Mouse (Mus musculus): ENCODE measurements at regions not wholly inside any gene's neighbourhood (a gene's known extent, or its start where the extent isn't known, plus 50 kb on each side); places are given as distances from the start of the nearest gene placed in this dataset.

DNA sequence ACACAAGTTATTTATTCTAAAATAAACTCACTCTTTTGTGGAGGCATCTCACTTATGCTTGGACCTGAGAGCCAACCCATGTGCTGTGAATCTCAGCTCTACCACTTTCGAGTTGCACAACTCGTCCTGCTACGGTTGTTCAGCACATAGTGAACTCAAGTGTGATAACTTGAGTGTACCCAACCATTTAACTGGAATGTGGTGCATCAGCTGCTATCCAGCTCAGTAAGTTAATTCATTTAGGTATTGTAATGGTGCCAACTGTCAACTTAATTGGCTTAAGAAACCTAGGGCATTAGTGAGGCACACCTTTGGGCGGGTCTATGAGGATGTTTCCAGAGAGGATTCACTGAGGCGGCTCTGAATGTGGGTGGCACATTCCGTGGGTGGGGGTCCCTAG lies 221.6 kb upstream of the Egln3 start:
- Histone ChIP-seq H3K9ac (ENCODE audit: low read length) (no peak overlapping the region), H3K4me1 (ENCODE audit: control insufficient read depth, insufficient read depth, low read length) (no peaks in the 10 kb centered on the region), H3K9me3 (replicated peaks; ENCODE audit: control insufficient read depth, low read length) (no peaks in the 10 kb centered on the region), H3K4me2 (ENCODE audit: low read depth, low read length) (no peak overlapping the region), H3K27me3 (ENCODE audit: control insufficient read depth, insufficient read depth, low read length) (no peaks in the 10 kb centered on the region), H3K4me3 (replicated peaks; ENCODE audit: low read length) (no peak overlapping the region), H3K27ac (ENCODE audit: low read length) (no peak overlapping the region), H3K36me3 (ENCODE audit: control insufficient read depth, insufficient read depth, low read length) (no peaks in the 10 kb centered on the region)
- no peak for ATAC-seq (ENCODE audit: insufficient read depth, low FRiP score)
- 85% methylated on average over 6 of the region's 6 CpGs for WGBS

DNA sequence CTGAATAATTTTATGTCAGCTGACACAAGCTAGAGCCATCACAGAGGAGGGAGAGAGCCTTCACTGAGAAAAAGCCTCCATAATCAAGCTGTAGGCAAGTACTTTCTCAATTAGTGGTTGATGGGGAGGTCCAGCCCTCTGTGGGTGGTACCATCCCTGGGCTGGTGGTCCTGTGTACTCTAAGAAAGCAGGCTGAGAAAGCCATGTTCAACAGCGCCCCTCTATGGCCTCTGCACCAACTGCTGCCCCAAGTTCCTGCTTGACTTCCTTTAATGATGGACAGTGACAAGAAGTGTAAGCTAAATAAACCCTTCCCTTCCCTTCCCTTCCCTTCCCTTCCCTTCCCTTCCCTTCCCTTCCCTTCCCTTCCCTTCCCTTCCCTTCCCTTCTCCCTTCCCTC lies 211.2 kb upstream of the Egln3 start:
- WGBS: 45% methylated on average over 1 of the region's 1 CpGs
- H3K4me2 ChIP-seq (ENCODE audit: low read depth, low read length): no peak overlapping the region
- H3K9me3 ChIP-seq (replicated peaks; ENCODE audit: control insufficient read depth, low read length): no peaks in the 10 kb centered on the region
- H3K27me3 ChIP-seq (ENCODE audit: control insufficient read depth, insufficient read depth, low read length): no peaks in the 10 kb centered on the region
- H3K4me1 ChIP-seq (ENCODE audit: control insufficient read depth, insufficient read depth, low read length): no peaks in the 10 kb centered on the region
- no peak overlapping the region for H3K4me3 ChIP-seq (replicated peaks; ENCODE audit: low read length)
- H3K9ac ChIP-seq (ENCODE audit: low read length): no peak overlapping the region
- ATAC-seq (ENCODE audit: insufficient read depth, low FRiP score): no peak
- H3K36me3 ChIP-seq (ENCODE audit: control insufficient read depth, insufficient read depth, low read length): no peaks in the 10 kb centered on the region
- no peak overlapping the region for H3K27ac ChIP-seq (ENCODE audit: low read length)

DNA sequence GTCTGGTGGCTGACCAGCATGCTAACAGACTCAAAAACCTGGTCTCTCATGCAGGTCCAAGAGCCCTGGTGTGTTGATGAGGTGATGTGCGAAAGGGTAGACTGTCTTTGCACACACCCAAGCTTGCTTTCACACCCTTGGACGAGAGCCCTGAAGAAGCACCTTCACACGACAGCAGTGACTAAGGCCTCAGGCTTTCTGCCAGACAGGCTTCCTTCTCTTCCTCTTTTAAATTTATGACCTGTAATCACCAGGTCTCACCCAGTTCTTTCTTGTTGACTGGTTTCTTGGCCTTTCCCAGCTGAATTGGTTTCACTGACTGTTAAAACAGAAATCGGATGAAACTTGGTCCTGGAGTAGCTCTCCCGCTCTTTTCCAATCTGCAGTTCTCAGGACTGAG lies 210.5 kb upstream of the Egln3 start:
- 66% methylated on average over 5 of the region's 5 CpGs for WGBS
- Histone ChIP-seq H3K36me3 (ENCODE audit: control insufficient read depth, insufficient read depth, low read length) (no peaks in the 10 kb centered on the region), H3K9ac (ENCODE audit: low read length) (no peak overlapping the region), H3K27me3 (ENCODE audit: control insufficient read depth, insufficient read depth, low read length) (no peaks in the 10 kb centered on the region), H3K4me1 (ENCODE audit: control insufficient read depth, insufficient read depth, low read length) (no peaks in the 10 kb centered on the region), H3K4me3 (replicated peaks; ENCODE audit: low read length) (no peak overlapping the region), H3K4me2 (ENCODE audit: low read depth, low read length) (no peak overlapping the region), H3K9me3 (replicated peaks; ENCODE audit: control insufficient read depth, low read length) (no peaks in the 10 kb centered on the region), H3K27ac (ENCODE audit: low read length) (no peak overlapping the region)
- ATAC-seq (ENCODE audit: insufficient read depth, low FRiP score): no peak

DNA sequence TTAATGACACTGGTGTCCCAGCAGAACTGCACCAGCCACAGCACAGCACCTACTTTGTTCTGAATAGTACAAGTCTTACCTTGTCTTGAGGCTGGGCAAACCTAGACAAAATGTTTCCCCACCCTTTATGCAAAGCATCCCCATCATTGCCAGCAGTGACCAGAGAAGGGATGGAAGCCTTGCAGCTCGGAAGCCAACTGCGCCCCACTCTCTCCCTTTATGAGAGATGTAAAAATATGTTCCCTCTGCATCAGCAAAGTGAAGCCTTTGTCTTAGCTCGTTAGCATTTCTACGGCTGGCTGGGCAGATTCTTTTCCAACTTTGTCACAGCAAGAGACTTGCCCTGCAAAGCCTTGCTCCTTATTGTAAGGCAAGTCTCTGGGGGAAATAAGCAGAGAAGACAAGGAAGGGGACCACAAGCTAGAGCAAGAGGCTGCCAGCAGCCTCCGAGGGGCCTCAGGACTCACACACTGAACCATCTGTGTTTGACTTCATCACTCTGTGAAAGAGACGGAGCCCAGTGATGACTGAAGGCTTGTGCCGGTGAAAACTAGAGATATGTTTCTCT lies 206.5 kb upstream of the Egln3 start:
- no peaks in the 10 kb centered on the region for H3K27me3 ChIP-seq (ENCODE audit: control insufficient read depth, insufficient read depth, low read length)

DNA sequence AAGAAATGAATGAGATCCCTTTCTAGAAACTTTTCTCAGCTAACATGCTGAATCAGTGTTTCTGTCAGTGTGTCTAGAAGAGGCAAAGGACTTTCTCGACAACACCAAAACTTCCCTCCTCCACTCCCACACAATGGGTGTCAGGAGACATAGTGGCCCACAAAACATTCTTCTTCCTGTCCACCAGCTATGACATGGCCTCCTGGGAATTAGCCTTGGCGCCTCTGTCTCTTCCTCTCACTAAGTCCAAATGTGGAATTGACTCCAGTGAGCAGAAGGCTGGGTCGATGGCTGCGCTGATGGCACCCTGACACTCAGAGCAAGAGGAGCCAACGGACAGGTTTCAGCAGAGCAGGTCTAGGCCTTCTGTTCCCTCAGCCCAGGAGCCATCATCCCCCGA lies 205.2 kb upstream of the Egln3 start:
- ATAC-seq (ENCODE audit: insufficient read depth, low FRiP score): no peak
- Histone ChIP-seq H3K9ac (ENCODE audit: low read length) (no peak overlapping the region), H3K4me1 (ENCODE audit: control insufficient read depth, insufficient read depth, low read length) (no peaks in the 10 kb centered on the region), H3K27me3 (ENCODE audit: control insufficient read depth, insufficient read depth, low read length) (no peaks in the 10 kb centered on the region), H3K36me3 (ENCODE audit: control insufficient read depth, insufficient read depth, low read length) (no peaks in the 10 kb centered on the region), H3K9me3 (replicated peaks; ENCODE audit: control insufficient read depth, low read length) (no peaks in the 10 kb centered on the region), H3K4me3 (replicated peaks; ENCODE audit: low read length) (no peak overlapping the region), H3K4me2 (ENCODE audit: low read depth, low read length) (no peak overlapping the region), H3K27ac (ENCODE audit: low read length) (no peak overlapping the region)
- 80% methylated on average over 6 of the region's 6 CpGs for WGBS

More for the DNA sequence above, 206.5 kb upstream of the Egln3 start:
- Histone ChIP-seq H3K4me2 (ENCODE audit: low read depth, low read length) (no peak overlapping the region), H3K36me3 (ENCODE audit: control insufficient read depth, insufficient read depth, low read length) (no peaks in the 10 kb centered on the region), H3K9ac (ENCODE audit: low read length) (no peak overlapping the region), H3K9me3 (replicated peaks; ENCODE audit: control insufficient read depth, low read length) (no peaks in the 10 kb centered on the region), H3K27ac (ENCODE audit: low read length) (no peak overlapping the region), H3K4me1 (ENCODE audit: control insufficient read depth, insufficient read depth, low read length) (no peaks in the 10 kb centered on the region), H3K4me3 (replicated peaks; ENCODE audit: low read length) (no peak overlapping the region)
- no peak for ATAC-seq (ENCODE audit: insufficient read depth, low FRiP score)
- WGBS: 70% methylated on average over 7 of the region's 7 CpGs

DNA sequence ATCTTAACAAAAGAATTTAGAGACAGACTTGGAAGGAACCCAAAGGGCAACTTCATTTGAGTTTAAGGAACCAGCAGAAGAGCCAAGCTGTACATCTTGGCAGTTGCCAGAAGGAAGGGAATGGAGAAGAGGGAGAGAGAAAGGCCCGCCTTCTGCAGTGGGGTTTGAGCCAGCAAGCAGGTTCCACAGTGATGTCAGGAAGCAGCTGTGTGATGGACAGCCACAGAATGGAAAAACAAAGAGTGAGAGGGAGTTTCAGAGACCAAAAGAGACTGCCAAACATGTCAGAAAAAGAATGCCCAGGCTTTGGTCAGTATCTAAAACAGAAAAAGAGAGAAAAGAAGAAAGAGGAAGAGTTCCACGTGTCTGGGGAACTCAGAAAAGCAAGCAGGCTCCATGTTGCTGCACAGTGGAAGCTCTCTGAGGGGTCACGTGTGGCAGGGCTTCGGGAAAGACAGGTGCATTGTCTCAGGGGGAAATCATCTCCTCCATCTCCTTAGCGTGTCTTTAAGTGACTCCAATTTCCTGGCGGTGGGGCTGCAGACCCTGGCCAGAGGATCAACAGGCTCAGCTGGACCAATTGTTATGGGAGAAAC lies 203.7 kb upstream of the Egln3 start:
- no peak for ATAC-seq (ENCODE audit: insufficient read depth, low FRiP score)

GRCm38 (mm10) chr12:54405066-54405465 lies 201.4 kb upstream of the Egln3 start:
- 60% methylated on average over 14 of the region's 14 CpGs for WGBS
- Histone ChIP-seq H3K9ac (ENCODE audit: low read length) (no peak overlapping the region), H3K36me3 (ENCODE audit: control insufficient read depth, insufficient read depth, low read length) (no peaks in the 10 kb centered on the region), H3K9me3 (replicated peaks; ENCODE audit: control insufficient read depth, low read length) (no peaks in the 10 kb centered on the region), H3K4me2 (ENCODE audit: low read depth, low read length) (peak overlapping the region; percentile 1; the same call in 1 of the 2 replicates), H3K27me3 (ENCODE audit: control insufficient read depth, insufficient read depth, low read length) (no peaks in the 10 kb centered on the region), H3K27ac (ENCODE audit: low read length) (no peak overlapping the region), H3K4me3 (replicated peaks; ENCODE audit: low read length) (no peak overlapping the region), H3K4me1 (ENCODE audit: control insufficient read depth, insufficient read depth, low read length) (no peaks in the 10 kb centered on the region)
- no peak for ATAC-seq (ENCODE audit: insufficient read depth, low FRiP score)

More for the DNA sequence above, 203.7 kb upstream of the Egln3 start:
- Histone ChIP-seq H3K4me2 (ENCODE audit: low read depth, low read length) (no peak overlapping the region), H3K4me3 (replicated peaks; ENCODE audit: low read length) (no peak overlapping the region), H3K9me3 (replicated peaks; ENCODE audit: control insufficient read depth, low read length) (no peaks in the 10 kb centered on the region), H3K27me3 (ENCODE audit: control insufficient read depth, insufficient read depth, low read length) (no peaks in the 10 kb centered on the region), H3K27ac (ENCODE audit: low read length) (no peak overlapping the region), H3K36me3 (ENCODE audit: control insufficient read depth, insufficient read depth, low read length) (no peaks in the 10 kb centered on the region), H3K9ac (ENCODE audit: low read length) (no peak overlapping the region), H3K4me1 (ENCODE audit: control insufficient read depth, insufficient read depth, low read length) (no peaks in the 10 kb centered on the region)
- 54% methylated on average over 6 of the region's 6 CpGs for WGBS

DNA sequence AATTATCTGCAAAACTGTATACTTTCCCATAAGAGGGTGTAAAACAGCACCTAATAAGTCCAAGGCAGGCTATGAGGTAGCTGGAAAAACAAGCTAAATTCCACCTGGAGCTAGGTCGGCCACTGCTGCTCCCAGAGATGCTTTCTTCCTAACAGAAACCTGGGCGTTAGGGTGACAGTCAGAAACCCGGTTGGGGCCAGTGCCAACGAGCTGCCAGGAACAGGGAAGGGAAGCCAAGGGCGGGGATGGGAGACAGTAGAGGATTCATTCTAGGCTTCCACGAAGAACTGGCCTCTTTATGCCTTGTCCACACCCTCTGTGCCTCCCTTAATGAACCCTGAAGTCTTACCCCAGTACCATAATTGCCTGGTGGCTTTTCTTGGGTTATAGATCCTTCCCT lies 198.9 kb upstream of the Egln3 start:
- Histone ChIP-seq H3K9ac (ENCODE audit: low read length) (no peak overlapping the region), H3K4me3 (replicated peaks; ENCODE audit: low read length) (no peak overlapping the region), H3K9me3 (replicated peaks; ENCODE audit: control insufficient read depth, low read length) (no peaks in the 10 kb centered on the region), H3K4me1 (ENCODE audit: control insufficient read depth, insufficient read depth, low read length) (no peaks in the 10 kb centered on the region), H3K27ac (ENCODE audit: low read length) (no peak overlapping the region), H3K4me2 (ENCODE audit: low read depth, low read length) (no peak overlapping the region), H3K36me3 (ENCODE audit: control insufficient read depth, insufficient read depth, low read length) (no peaks in the 10 kb centered on the region), H3K27me3 (ENCODE audit: control insufficient read depth, insufficient read depth, low read length) (no peaks in the 10 kb centered on the region)
- WGBS: 81% methylated on average over 6 of the region's 6 CpGs
- no peak for ATAC-seq (ENCODE audit: insufficient read depth, low FRiP score)

- ATAC-seq (ENCODE audit: insufficient read depth, low FRiP score): no peak
- H3K36me3 ChIP-seq (ENCODE audit: control insufficient read depth, insufficient read depth, low read length): no peaks in the 10 kb centered on the region
- H3K27ac ChIP-seq (ENCODE audit: low read length): no peak overlapping the region
- no peaks in the 10 kb centered on the region for H3K27me3 ChIP-seq (ENCODE audit: control insufficient read depth, insufficient read depth, low read length)
- 53% methylated on average over 1 of the region's 1 CpGs for WGBS
- H3K4me3 ChIP-seq (replicated peaks; ENCODE audit: low read length): no peak overlapping the region
- no peak overlapping the region for H3K9ac ChIP-seq (ENCODE audit: low read length)
- no peaks in the 10 kb centered on the region for H3K4me1 ChIP-seq (ENCODE audit: control insufficient read depth, insufficient read depth, low read length)
- H3K9me3 ChIP-seq (replicated peaks; ENCODE audit: control insufficient read depth, low read length): no peaks in the 10 kb centered on the region
- no peak overlapping the region for H3K4me2 ChIP-seq (ENCODE audit: low read depth, low read length)
Observed at GRCm38 (mm10) chr12:54401665-54402064, 198.0 kb upstream of the Egln3 start.

Data from stomach, embryonic 16.5 days (tissue).